12 mouse cellular contexts compared by ENCODE assay signal in the genomic region with DNA sequence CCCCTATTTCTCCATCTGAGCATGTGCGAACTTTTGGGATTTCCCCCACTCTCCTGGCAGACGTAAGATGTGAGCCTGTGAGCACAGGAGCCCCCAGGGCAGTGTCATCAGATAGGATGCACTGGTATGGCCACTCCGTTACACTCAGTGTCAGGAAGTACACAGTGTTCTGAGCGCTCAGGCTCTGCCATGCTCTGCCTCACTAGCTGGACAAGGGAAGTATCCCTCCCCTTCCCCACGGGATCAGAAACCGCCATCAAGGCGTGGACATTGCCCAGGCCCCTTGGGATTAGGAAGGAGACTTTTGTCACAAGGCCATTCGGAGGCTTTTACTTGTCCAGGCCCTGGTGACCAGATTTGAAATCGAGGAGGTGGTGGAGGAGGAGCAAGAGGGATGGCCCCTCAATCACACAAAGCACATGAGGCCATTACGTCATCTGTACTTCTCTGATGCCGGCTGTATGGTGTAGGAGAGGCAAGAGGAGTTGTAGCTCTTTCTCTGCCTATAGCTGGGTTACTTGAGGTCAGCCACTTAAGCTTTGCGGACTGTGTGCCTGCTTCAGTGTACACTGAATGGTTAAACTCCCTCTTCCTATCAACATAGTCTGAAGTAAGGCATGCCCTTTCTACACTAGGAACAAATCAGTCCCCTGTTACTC.
DNase-seq lines count a peak whose midpoint lies in the region; ATAC-seq and TF ChIP-seq lines count a peak whose summit lies in the region.
"Had no signal": no experiment of that assay in that cellular context is flagged by ENCODE, and none has a peak within 500 bp of the region (broad histone marks: within the 10 kb centered on the region; RNA-seq: fewer than 3 reads in every experiment).

No protein-coding gene starts in this region.

- WGBS in kidney, adult 2 months = 66% methylated on average over 12 of the region's 12 CpGs
- WGBS in kidney, embryonic 15.5 days = 59% methylated on average over 12 of the region's 12 CpGs
- WGBS in midbrain, embryonic 14.5 days = 46% methylated on average over 12 of the region's 12 CpGs
- 80% methylated on average over 12 of the region's 12 CpGs for WGBS in cerebellum, adult 2 months

- no peaks in the 10 kb centered on the region for H3K36me3 ChIP-seq in kidney, adult 2 months (ENCODE audit: control insufficient read depth, insufficient read depth, low read length)
- peaks cover 20% of the 10 kb centered on the region for H3K36me3 ChIP-seq in kidney, embryonic 15.5 days
- H3K36me3 ChIP-seq in midbrain, embryonic 14.5 days (ENCODE audit: control insufficient read depth, insufficient read depth, low read length) = peaks cover 21% of the 10 kb centered on the region
- H3K36me3 ChIP-seq: G1E had no signal

- H3K27me3 ChIP-seq in kidney, adult 2 months (replicated peaks; ENCODE audit: control insufficient read depth, insufficient read depth, low read length) = no peaks in the 10 kb centered on the region
- H3K27me3 ChIP-seq in kidney, embryonic 15.5 days = no peaks in the 10 kb centered on the region
- H3K27me3 ChIP-seq in midbrain, embryonic 14.5 days (ENCODE audit: control insufficient read depth, insufficient read depth, low read length) = no peaks in the 10 kb centered on the region
- H3K27me3 ChIP-seq in cerebellum, adult 2 months (ENCODE audit: control insufficient read depth, insufficient read depth, low read length) = no peaks in the 10 kb centered on the region

- DNase-seq in adrenal gland, adult (ENCODE audit: inconsistent age in 2 of 2, low spot score in 1 of 2) = peak; percentile 56 to 66
- no peak for DNase-seq in adrenal gland, adult 2 months
- DNase-seq in kidney, adult 2 months = peak; percentile 58
- peak; percentile 49 for DNase-seq in kidney, adult 9 months
- no peak for DNase-seq in midbrain, embryonic 14.5 days
- no peak for DNase-seq in thymus, postnatal 10 days (ENCODE audit: low spot score in 2 of 2)
- no peak for DNase-seq in cerebellum, adult 2 months
- DNase-seq: cerebellum, postnatal 10 days; lung, embryonic 14.5 days; right cerebral cortex, postnatal 4 days had no signal

- H3K4me2 ChIP-seq in kidney, embryonic 15.5 days = no peak overlapping the region
- no peak overlapping the region for H3K4me2 ChIP-seq in midbrain, embryonic 14.5 days (ENCODE audit: low read length)
- H3K4me2 ChIP-seq: lung, embryonic 14.5 days had no signal

- H3K27ac ChIP-seq in kidney, adult 2 months (ENCODE audit: insufficient read depth, low read depth, low read length) = peak overlapping the region; percentile 36
- no peak overlapping the region for H3K27ac ChIP-seq in kidney, embryonic 15.5 days
- H3K27ac ChIP-seq in midbrain, embryonic 14.5 days (replicated peaks; ENCODE audit: low read depth, low read length) = 0 out of 2 replicates have a peak overlapping the region, but pooled peaks have one; percentile 55
- H3K27ac ChIP-seq in cerebellum, adult 2 months (ENCODE audit: insufficient read depth, low read length) = no peak overlapping the region

- no peak for TF ChIP-seq CTCF in kidney, adult 2 months (conservative IDR thresholded peaks at IDR 0.05; ENCODE audit: insufficient read depth, insufficient read length, low read depth, low read length)
- TF ChIP-seq CTCF in cerebellum, adult 2 months (IDR thresholded peaks at IDR 0.05; ENCODE audit: borderline replicate concordance, insufficient read depth, low read depth, low read length) = no peak

- ATAC-seq in kidney, embryonic 15.5 days (replicated peaks; ENCODE audit: low FRiP score) = no peak
- ATAC-seq in midbrain, embryonic 14.5 days (ENCODE audit: low FRiP score, low TSS enrichment) = no peak

- no peaks in the 10 kb centered on the region for H3K4me1 ChIP-seq in kidney, adult 2 months (ENCODE audit: control insufficient read depth, insufficient read depth, low read length)
- peaks cover 31% of the 10 kb centered on the region for H3K4me1 ChIP-seq in kidney, embryonic 15.5 days
- 0 out of 2 replicates have a peak, but pooled peaks cover 13% of the 10 kb centered on the region for H3K4me1 ChIP-seq in midbrain, embryonic 14.5 days (ENCODE audit: control insufficient read depth, insufficient read depth, low read length)
- H3K4me1 ChIP-seq in cerebellum, adult 2 months (ENCODE audit: control insufficient read depth, insufficient read depth, low read length) = no peaks in the 10 kb centered on the region; the same call in 1 of the 2 replicates

- H3K9me3 ChIP-seq in kidney, embryonic 15.5 days (replicated peaks) = no peaks in the 10 kb centered on the region
- H3K9me3 ChIP-seq in midbrain, embryonic 14.5 days (ENCODE audit: control insufficient read depth, low read length) = no peaks in the 10 kb centered on the region

- H3K4me3 ChIP-seq in kidney, adult 2 months (ENCODE audit: insufficient read depth, low read depth, low read length) = no peak overlapping the region
- H3K4me3 ChIP-seq in kidney, embryonic 15.5 days (replicated peaks) = no peak overlapping the region
- no peak overlapping the region for H3K4me3 ChIP-seq in midbrain, embryonic 14.5 days (replicated peaks; ENCODE audit: low read depth, low read length)
- no peak overlapping the region for H3K4me3 ChIP-seq in cerebellum, adult 2 months (replicated peaks; ENCODE audit: insufficient read depth, low read depth, low read length)

- H3K9ac ChIP-seq in kidney, embryonic 15.5 days = no peak overlapping the region
- H3K9ac ChIP-seq in midbrain, embryonic 14.5 days (replicated peaks; ENCODE audit: low read length) = no peak overlapping the region; the same call in 1 of the 2 replicates
- H3K9ac ChIP-seq: lung, embryonic 14.5 days had no signal

- no peak for TF ChIP-seq POLR2A in kidney, adult 2 months (IDR thresholded peaks at IDR 0.05; ENCODE audit: low read depth, low read length)
- no peak for TF ChIP-seq POLR2A in cerebellum, adult 2 months (IDR thresholded peaks at IDR 0.05; ENCODE audit: borderline replicate concordance, insufficient read depth, low read length)

Comparison
In these comparisons a context has a peak if more than half of its experiments do, and no peak if none do; other contexts are left out.
1. DNase-seq: peak in adrenal gland, adult (2 of 2), kidney, adult 2 months (single experiment) and kidney, adult 9 months (single experiment); none in adrenal gland, adult 2 months (single experiment), midbrain, embryonic 14.5 days (single experiment), thymus, postnatal 10 days (0 of 2) and cerebellum, adult 2 months (0 of 2).
2. H3K27ac ChIP-seq: peak in kidney, adult 2 months (single experiment) and midbrain, embryonic 14.5 days (single experiment); none in kidney, embryonic 15.5 days (single experiment) and cerebellum, adult 2 months (single experiment).